Mouse (Mus musculus) frontal cortex, postnatal 10 days (tissue): ENCODE measurements around the gene F2rl3.
A peak's percentile ranks its signal among the peaks of the same experiment; 100 is the strongest.

Experiments used
- DNase-seq, 2 experiments: peaks; one replicate each; pipeline ENCODE4 v3.0.0; 2022; ENCODE audit warnings: low spot score in 2 of 2, mixed read lengths in 1 of 2

F2rl3 gene

DNA sequence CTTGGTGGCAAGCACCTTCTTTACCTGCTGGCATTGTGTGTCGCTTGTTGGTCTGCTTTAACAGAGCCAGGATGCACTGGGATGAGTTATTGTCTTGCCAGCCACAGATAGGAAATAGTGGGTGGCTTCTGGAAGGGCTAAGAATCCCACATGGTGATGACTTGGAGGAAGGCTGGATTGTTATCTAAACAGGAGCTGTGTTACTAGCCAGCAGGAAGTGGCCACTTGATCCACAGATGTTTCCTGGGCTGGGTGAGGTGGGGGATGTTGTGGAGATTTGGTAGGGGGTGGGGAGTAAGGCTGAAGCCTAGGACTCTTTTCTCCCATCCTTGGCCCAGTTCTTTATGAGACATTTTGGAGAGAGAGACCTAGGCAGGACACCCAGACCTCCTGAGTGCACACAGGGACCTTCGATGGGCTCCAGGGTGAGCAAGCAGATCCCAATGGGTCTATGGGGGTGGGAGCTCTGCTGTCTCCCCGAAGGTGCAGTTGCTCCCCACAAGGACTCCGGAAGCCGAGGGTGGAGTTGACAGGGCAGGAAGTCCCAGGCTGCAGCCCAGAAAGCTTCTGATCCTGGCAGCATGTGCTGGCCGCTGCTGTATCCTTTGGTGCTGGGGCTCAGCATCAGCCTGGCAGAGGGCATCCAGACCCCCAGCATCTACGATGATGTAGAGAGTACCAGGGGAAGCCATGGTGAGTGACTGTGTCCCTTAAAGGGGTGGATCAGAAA is at the start of gene F2rl3:
F2rl3 (plus strand) TSS at position 559 of the 730 bp plus-strand sequence.
- DNase-seq: peak in 1 of 2 experiments; percentile 6

DNA sequence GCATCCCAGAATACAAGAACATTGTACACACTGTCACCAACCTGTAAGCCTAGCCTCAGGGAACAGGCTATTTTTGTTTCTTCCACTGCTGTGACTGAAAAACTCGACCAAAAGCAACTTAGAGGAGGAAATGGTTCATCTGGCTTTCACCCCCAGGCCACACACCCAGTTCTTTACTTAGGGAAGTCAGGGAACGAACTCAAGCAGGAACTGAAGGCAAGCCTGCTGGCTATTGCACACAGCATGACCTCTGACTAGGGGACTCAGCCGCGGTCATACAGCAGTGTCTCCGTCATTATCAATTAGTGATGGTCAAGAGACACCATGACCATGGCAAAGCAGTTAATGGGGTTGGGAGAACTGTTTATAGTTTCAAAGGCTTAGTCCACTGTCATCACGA is 49.1 kb upstream of the F2rl3 start:
- no peak for DNase-seq

DNA sequence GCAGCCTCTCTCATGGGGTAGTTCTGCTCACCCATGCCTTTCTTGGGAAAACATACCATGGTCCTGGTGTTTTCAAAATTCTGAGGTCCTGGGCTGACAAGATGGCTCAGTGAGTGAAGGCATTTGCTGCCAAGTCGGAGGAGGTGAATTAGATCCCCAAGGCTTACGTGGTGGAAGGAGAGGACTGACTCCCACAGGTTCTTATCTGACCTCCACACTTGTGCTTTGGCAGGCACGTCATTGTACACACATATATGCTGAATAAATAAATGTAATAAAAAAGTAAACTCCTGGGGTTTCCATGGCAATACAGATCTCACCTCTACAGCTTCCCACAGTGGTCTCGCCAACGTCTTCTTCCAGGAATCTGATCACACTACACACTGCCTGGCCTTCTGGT is 45.1 kb upstream of the F2rl3 start:
- DNase-seq: no peak

DNA sequence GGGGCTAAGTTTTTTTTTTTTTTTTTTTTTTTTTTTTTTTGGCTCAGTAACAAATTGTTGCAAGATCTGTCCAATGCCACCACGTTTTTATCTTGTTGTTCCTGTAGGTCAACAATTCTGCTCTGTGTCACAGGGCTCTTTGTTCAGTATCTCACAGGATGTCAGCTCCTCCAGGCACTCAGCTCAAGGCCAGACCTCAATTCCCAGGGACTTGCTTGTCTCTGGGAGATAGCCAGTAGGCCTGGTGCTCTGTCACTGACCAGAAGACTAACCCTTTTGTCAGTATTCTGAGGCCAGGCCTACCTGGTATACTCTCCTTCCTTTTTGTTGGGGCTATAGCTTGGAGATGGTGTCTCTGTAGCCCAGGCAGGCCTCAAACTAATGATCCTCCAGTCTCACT is 41.1 kb upstream of the F2rl3 start:
- DNase-seq: no peak

DNA sequence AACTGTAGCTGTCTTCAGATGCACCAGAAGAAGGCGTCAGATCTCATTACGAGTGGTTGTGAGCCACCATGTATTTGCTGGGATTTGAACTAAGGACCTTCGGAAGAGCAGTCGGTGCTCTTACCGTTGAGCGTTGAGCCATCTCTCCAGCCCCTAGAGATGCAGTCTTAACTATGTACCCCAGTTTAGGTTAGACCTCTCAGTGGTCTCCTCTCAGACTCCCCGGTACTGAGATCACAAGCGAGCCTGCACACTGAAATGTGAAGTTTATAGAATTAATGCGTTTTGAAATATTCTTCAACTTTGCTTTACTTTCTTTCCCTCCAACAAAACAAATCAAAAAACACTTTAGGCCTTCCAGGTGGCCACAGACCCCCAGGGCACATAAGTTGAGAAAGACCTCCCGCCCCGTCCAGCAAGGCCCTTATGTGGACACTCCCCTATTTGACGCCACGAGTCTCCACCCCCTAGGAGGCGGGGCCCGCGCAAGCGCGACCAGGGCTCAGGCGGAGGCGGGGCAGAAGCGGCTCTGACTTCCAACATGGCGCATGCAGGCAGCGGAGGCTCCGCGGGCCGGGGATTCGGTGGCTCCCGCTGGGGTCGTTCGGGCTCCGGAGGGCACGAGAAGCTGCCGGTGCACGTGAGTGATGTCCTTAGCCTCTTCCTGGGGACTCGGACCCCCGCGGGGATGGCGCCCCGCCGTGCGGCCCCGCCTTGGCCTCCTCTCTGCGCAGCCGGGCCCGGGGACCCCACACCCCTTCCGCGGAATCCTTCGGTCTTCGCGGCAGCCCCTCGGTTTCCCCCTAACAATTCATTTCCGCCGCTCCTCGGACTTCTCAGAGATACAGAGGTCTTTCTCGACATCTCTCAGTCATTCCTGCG is 38.7 kb upstream of the F2rl3 start, which contains the start of gene Sin3b:
Sin3b (plus strand) TSS at position 517 of the 882 bp plus-strand sequence.
- DNase-seq: peak; percentile 88 to 93

DNA sequence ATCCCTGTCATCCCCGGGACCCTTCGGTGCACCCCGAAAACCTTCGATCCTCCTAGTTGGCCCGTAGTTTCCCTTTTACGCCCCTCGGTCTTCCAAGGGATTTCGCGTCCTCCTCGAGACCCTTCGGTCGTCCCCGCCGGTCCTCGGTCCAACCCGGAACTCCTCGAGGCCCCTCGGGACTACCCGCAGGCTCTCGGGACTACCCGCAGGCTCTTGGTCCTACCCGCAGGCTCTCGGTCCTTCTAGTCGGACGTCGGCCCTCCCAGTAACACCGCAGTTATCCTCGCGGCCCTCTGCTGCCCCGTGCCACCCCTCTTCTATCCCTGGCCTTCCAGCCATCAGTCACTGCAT is 38.1 kb upstream of the F2rl3 start:
- DNase-seq: peak in 1 of 2 experiments; percentile 35

DNA sequence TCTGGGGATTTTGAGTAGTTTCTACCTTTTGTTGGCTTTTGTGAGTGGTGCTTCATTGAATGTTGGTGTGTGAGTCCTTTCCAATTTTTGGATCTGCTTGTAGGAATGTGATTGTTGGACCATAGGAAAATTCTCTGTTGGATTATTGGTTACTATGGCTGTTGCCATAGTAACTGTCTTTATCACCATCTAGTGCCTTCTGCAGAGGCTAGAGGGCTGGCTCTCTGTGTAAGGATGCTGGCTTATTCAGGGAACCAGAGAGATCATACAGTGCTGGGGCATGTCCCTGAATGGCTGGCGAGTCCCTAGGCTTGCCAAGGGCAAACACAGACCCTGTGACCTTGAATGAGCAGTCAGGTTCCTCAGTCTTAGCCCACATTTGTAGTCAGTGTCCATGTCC is 33.0 kb upstream of the F2rl3 start:
- DNase-seq: no peak

DNA sequence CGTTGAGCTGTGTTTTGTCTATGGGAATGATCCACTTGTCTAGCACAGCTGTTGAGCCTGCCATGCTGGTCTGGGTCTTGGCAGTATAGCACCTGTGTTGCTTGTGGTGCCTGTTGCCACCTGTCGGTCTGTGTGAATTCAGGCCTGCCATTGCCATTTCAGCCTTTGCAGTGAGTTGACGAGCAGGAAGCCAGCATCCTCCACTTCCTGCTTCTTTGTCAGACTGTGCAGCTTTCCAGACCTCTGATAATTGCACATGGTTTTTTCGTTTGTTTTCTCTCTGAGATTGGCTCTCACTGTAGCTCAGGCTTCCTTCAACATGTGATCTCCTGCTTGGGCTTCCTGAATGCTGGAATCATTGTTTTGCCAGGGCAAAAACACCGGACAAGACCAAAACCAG is 26.7 kb upstream of the F2rl3 start:
- no peak for DNase-seq

GRCm38 (mm10) chr8:72736868-72737267 is 24.8 kb upstream of the F2rl3 start:
- no peak for DNase-seq

- peak in 1 of 2 experiments; percentile 39 for DNase-seq
Measured at GRCm38 (mm10) chr8:72746061-72746460, 15.6 kb upstream of the F2rl3 start.

- no peak for DNase-seq
Measured at GRCm38 (mm10) chr8:72749846-72750245, 11.8 kb upstream of the F2rl3 start.

- no peak for DNase-seq
Measured at GRCm38 (mm10) chr8:72750266-72750665, 11.4 kb upstream of the F2rl3 start.

DNA sequence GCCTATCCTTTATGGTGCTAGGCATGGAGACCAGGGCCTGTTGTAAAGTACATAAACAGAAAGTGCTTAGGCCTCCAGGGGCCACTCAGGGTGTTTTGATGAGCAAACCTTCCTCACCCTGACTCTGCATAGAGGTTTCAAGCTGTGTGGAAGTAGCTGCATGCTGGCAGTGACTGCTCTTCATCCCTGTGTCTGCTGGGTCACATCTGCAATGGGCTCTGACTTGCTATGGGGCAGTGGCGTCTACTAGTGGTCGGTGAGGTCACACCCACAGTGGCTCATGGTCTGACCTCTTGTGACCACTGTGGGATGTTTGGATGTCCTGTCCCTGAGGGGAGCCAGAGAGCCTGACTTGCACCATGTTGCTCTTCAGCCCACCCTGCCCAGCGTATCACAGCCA is 10.6 kb upstream of the F2rl3 start:
- DNase-seq: peak in 1 of 2 experiments; percentile 1

DNA sequence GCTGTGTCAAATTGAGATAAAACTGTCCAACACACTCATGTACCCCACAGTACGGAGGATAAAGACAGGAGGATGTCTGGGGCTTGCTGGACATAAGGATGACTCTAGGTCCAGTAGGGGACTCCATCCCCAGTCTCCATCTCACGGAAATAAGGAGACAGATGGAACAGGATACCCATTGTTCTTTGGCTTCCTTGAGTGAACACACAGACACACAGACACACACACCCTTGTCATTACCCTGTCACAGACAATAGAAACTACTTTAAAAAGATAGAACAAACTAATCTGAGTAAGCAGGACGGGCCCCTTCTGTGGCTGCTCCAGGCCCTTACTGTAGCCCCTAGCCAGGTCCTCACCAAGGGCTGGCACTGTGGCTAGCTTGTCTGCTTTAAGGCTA is 9.4 kb upstream of the F2rl3 start:
- DNase-seq: no peak

DNA sequence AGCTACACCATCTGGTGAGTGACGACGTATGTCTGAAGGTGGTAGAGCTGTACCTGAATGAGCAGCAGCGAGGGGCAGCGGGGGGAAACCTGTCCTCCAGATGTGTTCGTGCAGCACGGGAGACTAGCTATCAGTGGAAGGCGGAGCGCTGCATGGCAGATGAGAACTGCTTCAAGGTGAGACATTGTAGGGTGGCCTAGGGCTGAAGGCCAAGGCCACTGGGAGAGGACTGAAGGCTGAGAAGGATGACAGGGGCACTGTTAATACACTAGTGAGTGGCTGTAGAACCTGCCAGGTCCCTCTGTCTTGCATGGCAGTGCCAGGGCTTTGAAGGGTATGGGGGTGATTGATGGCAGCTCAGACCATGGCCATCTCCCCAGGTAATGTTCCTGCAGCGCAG is 8.5 kb upstream of the F2rl3 start:
- DNase-seq: peak; percentile 2 to 5

GRCm38 (mm10) chr8:72753781-72754180 is 7.9 kb upstream of the F2rl3 start:
- peak; percentile 1 for DNase-seq

DNA sequence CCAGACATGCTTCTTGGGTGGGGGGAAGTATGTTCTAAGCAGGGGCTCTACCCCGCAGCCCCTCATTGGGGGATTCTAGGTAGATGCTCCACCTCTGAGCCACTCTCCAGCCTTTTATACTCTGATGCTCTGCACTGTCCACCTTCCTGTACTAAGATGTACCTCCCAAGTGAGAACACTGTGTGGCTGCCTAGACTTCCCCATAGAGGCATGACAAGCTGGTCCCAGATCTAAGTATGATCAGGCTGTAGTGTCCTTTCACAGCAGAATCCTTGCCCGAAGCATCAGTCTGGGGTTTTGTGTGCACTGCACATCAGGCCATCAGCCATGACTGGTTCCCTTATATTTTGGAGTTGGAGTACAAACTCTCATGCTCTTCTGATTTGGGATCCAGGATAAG is 5.6 kb upstream of the F2rl3 start:
- DNase-seq: peak; percentile 1 to 3

DNA sequence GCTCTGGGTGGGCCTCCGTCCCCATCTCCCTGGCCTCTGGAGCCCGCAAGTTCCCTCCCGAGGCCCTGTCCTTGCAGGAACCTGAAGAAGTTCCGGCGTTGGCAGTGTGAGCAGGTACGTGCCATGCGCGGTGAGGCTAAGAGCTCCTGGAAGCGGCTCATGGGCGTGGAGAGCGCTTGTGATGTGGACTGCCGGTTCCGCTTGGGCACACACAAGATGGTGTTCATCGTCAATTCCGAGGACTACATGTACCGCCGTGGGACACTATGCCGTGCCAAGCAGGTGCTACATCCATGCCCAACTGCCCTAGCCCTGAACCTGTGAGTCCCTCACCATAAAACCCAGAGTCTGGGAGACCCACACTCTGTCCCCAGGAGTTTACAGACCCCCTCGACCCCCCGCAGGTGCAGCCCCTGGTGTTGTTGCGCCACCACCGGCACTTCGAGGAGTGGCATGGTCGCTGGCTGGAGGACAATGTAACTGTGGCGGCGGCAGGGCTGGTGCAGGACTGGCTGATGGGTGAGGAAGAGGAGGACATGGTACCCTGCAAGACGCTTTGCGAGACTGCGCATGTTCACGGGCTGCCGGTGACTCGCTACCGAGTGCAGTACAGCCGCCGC is 4.8 kb upstream of the F2rl3 start:
- peak; percentile 4 to 7 for DNase-seq

DNA sequence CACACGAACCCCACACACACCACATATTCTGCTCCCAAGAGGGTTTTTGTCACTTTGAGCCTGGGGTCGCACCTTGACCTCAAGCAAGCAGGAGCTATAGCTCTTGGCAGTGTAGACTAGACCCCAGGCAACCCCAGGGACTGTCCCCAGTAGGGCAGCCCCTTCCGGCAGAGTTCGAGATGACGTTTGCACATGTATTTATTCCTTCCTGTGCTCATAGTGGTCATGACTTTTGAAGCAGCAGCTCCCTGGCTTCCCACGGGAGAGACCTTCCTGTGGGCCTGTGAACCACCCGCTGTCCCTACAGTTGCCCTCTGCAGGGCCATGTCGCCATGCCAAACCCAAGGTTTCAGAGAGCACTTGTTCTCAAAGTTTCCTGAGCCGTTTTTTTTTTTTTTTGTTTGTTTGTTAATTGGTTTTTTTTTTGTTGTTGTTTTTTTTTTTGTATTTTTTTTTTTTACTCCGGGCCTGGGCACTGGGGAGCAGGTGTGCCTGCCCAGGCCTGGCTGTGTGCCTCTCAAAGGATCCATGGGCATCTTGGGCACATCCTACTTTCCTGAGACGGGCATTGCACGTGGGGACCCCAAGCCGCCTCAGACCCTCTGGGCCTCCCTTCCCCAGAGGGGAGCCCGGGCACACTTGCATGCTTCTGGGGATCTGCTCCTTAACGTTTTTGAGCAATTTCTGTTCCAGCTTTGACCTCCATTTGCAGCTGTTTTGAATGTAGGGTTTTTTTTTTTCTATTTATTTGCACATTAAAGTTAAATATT is 4.1 kb upstream of the F2rl3 start:
- DNase-seq: peak; percentile 3 to 5

GRCm38 (mm10) chr8:72758310-72758709 is 3.4 kb upstream of the F2rl3 start:
- peak; percentile 1 to 3 for DNase-seq

- DNase-seq: peak in 1 of 2 experiments; percentile 4
Measured at GRCm38 (mm10) chr8:72760216-72760615, 1.5 kb upstream of the F2rl3 start.

DNA sequence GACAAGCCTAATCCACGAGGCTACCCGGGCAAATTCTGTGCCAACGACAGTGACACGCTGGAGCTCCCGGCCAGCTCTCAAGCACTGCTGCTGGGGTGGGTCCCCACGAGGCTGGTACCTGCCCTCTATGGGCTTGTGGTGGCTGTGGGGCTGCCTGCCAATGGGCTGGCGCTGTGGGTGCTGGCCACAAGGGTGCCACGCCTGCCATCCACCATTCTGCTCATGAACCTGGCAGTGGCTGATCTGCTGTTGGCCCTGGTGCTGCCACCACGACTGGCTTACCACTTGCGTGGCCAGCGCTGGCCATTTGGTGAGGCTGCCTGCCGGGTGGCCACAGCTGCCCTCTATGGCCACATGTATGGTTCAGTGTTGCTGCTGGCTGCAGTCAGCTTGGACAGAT is 626 bp downstream of the F2rl3 start:
- DNase-seq: peak in 1 of 2 experiments; percentile 4
